Comparison of ENCODE assay signal across 10 mouse cellular contexts in genomic region chr5:45102661-45103060, GRCm38 (mm10).
DNase-seq lines count a peak whose midpoint lies in the region; ATAC-seq lines count a peak whose summit lies in the region.
"Had no signal": no experiment of that assay in that cellular context is flagged by ENCODE, and none has a peak within 500 bp of the region (broad histone marks: within the 10 kb centered on the region; RNA-seq: fewer than 3 reads in every experiment).

No protein-coding gene starts in this region.

- peaks cover 15% of the 10 kb centered on the region for H3K4me1 ChIP-seq in forebrain, embryonic 14.5 days (ENCODE audit: control insufficient read depth, insufficient read depth, low read length)
- H3K4me1 ChIP-seq in forebrain, embryonic 11.5 days (replicated peaks; ENCODE audit: control insufficient read depth, insufficient read depth, low read length) = no peaks in the 10 kb centered on the region
- H3K4me1 ChIP-seq in kidney, embryonic 16.5 days (ENCODE audit: insufficient read depth, low read length) = peaks cover 12% of the 10 kb centered on the region

- no peaks in the 10 kb centered on the region for H3K36me3 ChIP-seq in forebrain, embryonic 14.5 days (ENCODE audit: control insufficient read depth, insufficient read depth, low read length)
- H3K36me3 ChIP-seq in forebrain, embryonic 11.5 days (ENCODE audit: control insufficient read depth, insufficient read depth, low read length) = no peaks in the 10 kb centered on the region
- H3K36me3 ChIP-seq in kidney, embryonic 16.5 days (ENCODE audit: insufficient read depth, low read length) = no peaks in the 10 kb centered on the region

- intact Hi-C loops in left cerebral cortex, postnatal 14 days (cut with DNase I) = no loop called here

- H3K4me2 ChIP-seq in forebrain, embryonic 14.5 days (ENCODE audit: low read length) = no peak overlapping the region
- no peak overlapping the region for H3K4me2 ChIP-seq in forebrain, embryonic 11.5 days (ENCODE audit: low read depth, low read length, severe bottlenecking)
- no peak overlapping the region for H3K4me2 ChIP-seq in kidney, embryonic 16.5 days (replicated peaks; ENCODE audit: low read depth, low read length)

- no peak overlapping the region for H3K9ac ChIP-seq in forebrain, embryonic 14.5 days (ENCODE audit: low read length)
- no peak overlapping the region for H3K9ac ChIP-seq in forebrain, embryonic 11.5 days (ENCODE audit: low read length)
- no peak overlapping the region for H3K9ac ChIP-seq in kidney, embryonic 16.5 days (replicated peaks; ENCODE audit: low read length)

- no peaks in the 10 kb centered on the region for H3K27me3 ChIP-seq in forebrain, embryonic 14.5 days (replicated peaks; ENCODE audit: control insufficient read depth, insufficient read depth, low read length)
- H3K27me3 ChIP-seq in forebrain, embryonic 11.5 days (ENCODE audit: control insufficient read depth, insufficient read depth, low read length) = no peaks in the 10 kb centered on the region
- no peaks in the 10 kb centered on the region for H3K27me3 ChIP-seq in kidney, embryonic 16.5 days (ENCODE audit: insufficient read depth, low read length)

- H3K9me3 ChIP-seq in forebrain, embryonic 14.5 days (replicated peaks; ENCODE audit: control insufficient read depth, low read length) = no peaks in the 10 kb centered on the region
- no peaks in the 10 kb centered on the region for H3K9me3 ChIP-seq in forebrain, embryonic 11.5 days (ENCODE audit: control insufficient read depth, low read length)
- no peaks in the 10 kb centered on the region for H3K9me3 ChIP-seq in kidney, embryonic 16.5 days (ENCODE audit: low read length)

- ATAC-seq in forebrain, embryonic 14.5 days = no peak
- no peak for ATAC-seq in forebrain, embryonic 11.5 days (replicated peaks; ENCODE audit: low FRiP score)
- peak; percentile 71; the same call in 1 of the 2 replicates for ATAC-seq in kidney, embryonic 16.5 days (ENCODE audit: low FRiP score, low TSS enrichment)
- no peak for ATAC-seq in granulocyte monocyte progenitor cell, adult 5-6 weeks (replicated peaks; ENCODE audit: poor library complexity, severe bottlenecking)

- H3K27ac ChIP-seq in forebrain, embryonic 14.5 days (ENCODE audit: low read depth, low read length) = no peak overlapping the region
- no peak overlapping the region for H3K27ac ChIP-seq in forebrain, embryonic 11.5 days (ENCODE audit: low read depth, low read length)
- no peak overlapping the region for H3K27ac ChIP-seq in kidney, embryonic 16.5 days (ENCODE audit: low read length)

- DNase-seq in forebrain, embryonic 14.5 days (ENCODE audit: low spot score) = peak; percentile 33
- no peak for DNase-seq in forebrain, embryonic 11.5 days (ENCODE audit: low spot score)
- DNase-seq in 3134 (ENCODE audit: extremely low read depth, insufficient read length, low spot score) = peak; percentile 27
- DNase-seq in heart, adult 9 months (ENCODE audit: low spot score in 2 of 2) = peak; percentile 29
- DNase-seq in left cerebral cortex, postnatal 14 days (ENCODE audit: low spot score in 2 of 2) = no peak
- DNase-seq in layer of hippocampus, postnatal 10 days (ENCODE audit: low spot score in 2 of 2) = no peak
- DNase-seq: lung, postnatal 36 days had no signal

- WGBS in forebrain, embryonic 14.5 days = 55% methylated on average over 3 of the region's 3 CpGs
- WGBS in forebrain, embryonic 11.5 days = 52% methylated on average over 3 of the region's 3 CpGs
- WGBS in kidney, embryonic 16.5 days = 26% methylated on average over 3 of the region's 3 CpGs

- no peak overlapping the region for H3K4me3 ChIP-seq in forebrain, embryonic 14.5 days (ENCODE audit: low read depth, low read length)
- H3K4me3 ChIP-seq in forebrain, embryonic 11.5 days (ENCODE audit: low read depth, low read length) = no peak overlapping the region
- no peak overlapping the region for H3K4me3 ChIP-seq in kidney, embryonic 16.5 days (ENCODE audit: low read length)
- H3K4me3 ChIP-seq: erythroblast, embryonic 14.5 days had no signal

Comparison
In these comparisons a context has a peak if more than half of its experiments do, and no peak if none do; other contexts are left out.
1. DNase-seq: peak in forebrain, embryonic 14.5 days (single experiment), 3134 (single experiment) and heart, adult 9 months (2 of 2); none in forebrain, embryonic 11.5 days (single experiment), left cerebral cortex, postnatal 14 days (0 of 2) and layer of hippocampus, postnatal 10 days (0 of 2).